Mouse (Mus musculus) gastrocnemius, adult 2 months (tissue): ENCODE measurements around the gene Chmp4b. TPM values are rescaled to one million over a fixed set of nuclear protein-coding genes. Genes with fewer than 3 reads are reported as not detected.

Experiments
- DNase-seq: peaks from one replicate; pipeline ENCODE4 v3.0.0; 2022
- H3K27ac ChIP-seq: fragments of 200-600 bp; 2 replicates; pipeline ENCODE4 v1.8.1; 2022; ENCODE audit warnings: mild to moderate bottlenecking
- H3K4me3 ChIP-seq: fragments of 200-600 bp; 2 replicates; pipeline ENCODE4 v1.8.1; 2022; ENCODE audit warnings: mild to moderate bottlenecking, moderate library complexity
- CTCF ChIP-seq: fragments of 200-600 bp; IDR thresholded peaks from 2 replicates; pipeline ENCODE4 v1.8.1; 2022; ENCODE audit warnings: antibody characterized with exemption, mild to moderate bottlenecking, moderate library complexity
- intact Hi-C: fragments of 180-260 bp; cut with DNase I; formaldehyde crosslinking; loops from one replicate; pipeline ENCODE4 v1.15.1; 2025
- total RNA-seq, 2 experiments: library from RNA; stranded (reverse); gene quantifications; 2 replicates each; pipeline ENCODE4 v1.2.3; 2021

Chmp4b gene
- total RNA-seq, 2 experiments from 2014 or later = 111 to 119 TPM

GRCm38 (mm10) chr2:154650404-154650803, 1.1 kb upstream of the Chmp4b start:
- no peak for DNase-seq
- Histone ChIP-seq H3K27ac (no peak overlapping the region), H3K4me3 (no peak overlapping the region)
- intact Hi-C loops = no loop called here
- TF ChIP-seq CTCF = no peak

GRCm38 (mm10) chr2:154654976-154655375, 3.5 kb downstream of the Chmp4b start:
- Histone ChIP-seq H3K4me3 (no peak overlapping the region), H3K27ac (no peak overlapping the region)
- intact Hi-C loops = no loop called here
- no peak for TF ChIP-seq CTCF
- DNase-seq = no peak

- peak overlapping the region; percentile 76 for H3K27ac ChIP-seq
- H3K4me3 ChIP-seq = peak overlapping the region; percentile 99
- DNase-seq = no peak
- intact Hi-C loops = no loop called here
- no peak for TF ChIP-seq CTCF
Observed at GRCm38 (mm10) chr2:154655878-154656414, 4.4 kb downstream of the Chmp4b start.

- intact Hi-C loops = no loop called here
- peak overlapping the region; percentile 94 for H3K27ac ChIP-seq
- TF ChIP-seq CTCF = no peak
- H3K4me3 ChIP-seq = peak overlapping the region; percentile 99
- peak; percentile 98 for DNase-seq
Observed at GRCm38 (mm10) chr2:154656710-154657485, 5.4 kb downstream of the Chmp4b start.

- intact Hi-C loops = loop anchor here (2.0 kb wide), 1 partner anchor 235 kb away; the partner anchor contains the start of gene Eif2s2
- Histone ChIP-seq H3K4me3 (peak overlapping the region; percentile 99), H3K27ac (peak overlapping the region; percentile 94)
- DNase-seq = peak; percentile 35
- TF ChIP-seq CTCF = no peak
Observed at GRCm38 (mm10) chr2:154657486-154658237, 6.2 kb downstream of the Chmp4b start.

GRCm38 (mm10) chr2:154659070-154659469, 7.6 kb downstream of the Chmp4b start:
- Histone ChIP-seq H3K4me3 (peak overlapping the region; percentile 99), H3K27ac (peak overlapping the region; percentile 43)
- TF ChIP-seq CTCF = no peak
- intact Hi-C loops = loop anchor here (2.0 kb wide), 1 partner anchor 234 kb away; the partner anchor contains the start of gene Eif2s2
- peak; percentile 8 for DNase-seq

GRCm38 (mm10) chr2:154659531-154660074, 8.1 kb downstream of the Chmp4b start:
- Histone ChIP-seq H3K4me3 (peak overlapping the region; percentile 99), H3K27ac (peak overlapping the region; percentile 43; the same call in 1 of the 2 replicates)
- intact Hi-C loops = loop anchor here (2.0 kb wide), 1 partner anchor 233 kb away; the partner anchor contains the start of gene Eif2s2
- DNase-seq = no peak
- TF ChIP-seq CTCF = no peak

GRCm38 (mm10) chr2:154668680-154669079, 17.2 kb downstream of the Chmp4b start:
- intact Hi-C loops = no loop called here
- DNase-seq = no peak
- Histone ChIP-seq H3K4me3 (no peak overlapping the region), H3K27ac (no peak overlapping the region)
- no peak for TF ChIP-seq CTCF

GRCm38 (mm10) chr2:154670106-154670505, 18.6 kb downstream of the Chmp4b start:
- intact Hi-C loops = no loop called here
- TF ChIP-seq CTCF = no peak
- H3K27ac ChIP-seq = no peak overlapping the region
- H3K4me3 ChIP-seq = no peak overlapping the region
- no peak for DNase-seq

GRCm38 (mm10) chr2:154670741-154671140, 19.2 kb downstream of the Chmp4b start:
- Histone ChIP-seq H3K4me3 (no peak overlapping the region), H3K27ac (no peak overlapping the region)
- intact Hi-C loops = no loop called here
- TF ChIP-seq CTCF = no peak
- no peak for DNase-seq

- no peak for TF ChIP-seq CTCF
- intact Hi-C loops = no loop called here
- Histone ChIP-seq H3K27ac (peak overlapping the region; percentile 57), H3K4me3 (no peak overlapping the region)
- no peak for DNase-seq
Observed at GRCm38 (mm10) chr2:154674008-154674407, 22.5 kb downstream of the Chmp4b start.
